Mouse (Mus musculus): ENCODE measurements at regions not wholly inside any gene's neighbourhood (a gene's known extent, or its start where the extent isn't known, plus 50 kb on each side); places are given as distances from the start of the nearest gene placed in this dataset.

DNA sequence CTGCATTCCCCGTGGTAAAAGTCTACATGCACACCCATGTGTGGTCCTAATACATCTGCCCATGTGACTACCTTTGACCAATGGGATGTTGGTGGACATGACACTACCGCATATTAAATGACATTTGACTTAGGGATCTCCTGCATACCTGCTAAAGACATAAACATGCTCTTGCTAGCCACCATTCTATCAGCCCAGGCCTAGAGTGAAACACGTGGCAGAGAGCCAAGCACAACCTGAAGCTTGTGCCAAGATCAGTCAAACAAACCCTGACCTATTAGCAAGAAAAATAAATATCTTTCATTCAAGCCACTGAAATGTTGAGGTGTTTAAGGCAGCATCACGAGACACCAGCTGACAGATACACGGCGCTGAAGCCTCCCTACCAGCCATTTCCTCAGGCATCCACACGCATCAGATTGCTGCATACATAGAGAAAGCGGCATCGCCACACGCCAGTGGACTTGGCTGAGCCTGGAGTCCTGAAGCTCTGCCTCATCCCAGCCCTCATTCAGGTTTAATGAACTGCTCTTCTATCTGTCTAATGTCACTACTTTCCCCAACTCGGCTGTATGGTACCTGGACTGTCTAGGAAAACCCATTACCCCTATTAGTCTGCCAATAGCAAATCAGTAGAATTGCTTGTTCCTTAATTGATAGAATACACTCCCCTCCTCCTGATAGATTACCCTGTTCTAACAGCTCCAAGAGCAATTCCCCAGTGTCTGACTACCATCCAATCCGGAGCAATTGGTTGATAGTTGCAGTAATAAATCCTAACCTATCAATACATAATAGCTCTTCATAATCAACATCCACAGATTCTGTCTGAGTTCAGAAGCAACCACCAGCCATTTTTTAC lies 242.8 kb upstream of the Rsrc1 start:
- in situ Hi-C loops (cut with MboI, MseI) = no loop called here

DNA sequence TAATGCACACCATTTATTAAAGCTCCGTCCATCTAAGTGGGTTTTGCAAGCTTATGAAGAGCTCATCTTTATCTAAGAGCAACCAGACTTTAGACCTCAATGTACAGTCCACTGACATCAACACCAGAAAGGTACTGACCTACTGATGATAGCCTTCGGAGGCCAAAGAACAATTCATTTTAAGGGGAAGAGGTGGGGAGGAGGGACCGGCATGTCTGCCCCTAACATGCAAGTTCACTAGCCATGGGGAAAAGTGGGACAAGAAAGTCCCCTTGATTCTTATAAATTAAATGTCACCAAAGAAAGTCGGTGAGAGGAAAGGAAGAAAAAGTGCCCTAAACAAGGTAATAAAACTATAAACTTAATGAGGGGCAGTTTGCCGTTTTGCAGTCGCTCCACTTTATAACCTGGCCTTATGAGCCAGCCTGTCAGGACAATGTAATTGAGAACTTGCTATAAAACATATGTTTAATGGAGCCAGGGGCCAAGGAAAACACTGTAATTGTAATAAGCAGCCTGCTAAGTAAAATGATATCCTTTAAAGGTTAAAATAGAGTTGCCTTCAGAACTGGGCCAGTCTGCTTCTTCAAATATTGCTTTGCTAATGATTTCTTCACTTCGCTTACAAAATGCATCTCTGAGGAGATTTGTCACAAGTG lies 241.7 kb upstream of the Rsrc1 start:
- in situ Hi-C loops (cut with MboI, MseI) = no loop called here

DNA sequence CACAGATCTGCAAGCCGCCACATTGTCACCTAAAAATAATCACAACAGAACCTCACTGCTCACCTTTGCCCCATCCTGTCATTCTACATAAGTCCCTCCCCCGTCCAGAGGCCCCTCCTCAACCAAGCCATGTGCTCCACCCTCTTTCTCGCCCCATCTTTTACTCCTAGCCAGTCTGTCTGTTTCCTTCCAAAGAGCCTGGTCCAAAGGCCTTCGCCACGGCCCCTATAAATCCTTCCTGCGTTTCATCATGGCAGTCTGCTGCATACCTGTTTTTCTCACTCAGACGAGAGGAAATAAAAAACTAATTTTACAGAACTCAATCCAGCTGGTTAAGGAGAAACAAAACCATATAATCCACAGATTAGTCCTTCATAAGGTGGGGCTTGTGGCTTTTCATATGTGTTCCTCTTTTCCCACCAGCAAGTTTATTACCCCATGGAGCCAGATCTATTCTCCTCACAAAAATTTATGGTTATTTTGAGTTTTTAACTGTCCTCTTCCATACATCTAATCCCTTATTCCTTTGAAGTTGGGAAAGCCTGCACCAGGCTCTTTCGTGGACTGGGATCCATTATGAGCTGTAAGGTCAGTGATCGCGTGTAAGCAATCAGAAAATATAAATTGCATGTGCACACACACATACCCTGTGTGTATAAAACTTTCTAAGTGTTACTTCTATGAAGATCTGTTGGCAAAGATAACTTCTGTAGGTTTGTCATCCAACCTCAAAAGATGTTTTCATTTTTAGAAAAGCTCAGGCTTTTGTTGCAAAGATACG lies 236.9 kb upstream of the Rsrc1 start:
- in situ Hi-C loops (cut with MboI, MseI) = no loop called here

DNA sequence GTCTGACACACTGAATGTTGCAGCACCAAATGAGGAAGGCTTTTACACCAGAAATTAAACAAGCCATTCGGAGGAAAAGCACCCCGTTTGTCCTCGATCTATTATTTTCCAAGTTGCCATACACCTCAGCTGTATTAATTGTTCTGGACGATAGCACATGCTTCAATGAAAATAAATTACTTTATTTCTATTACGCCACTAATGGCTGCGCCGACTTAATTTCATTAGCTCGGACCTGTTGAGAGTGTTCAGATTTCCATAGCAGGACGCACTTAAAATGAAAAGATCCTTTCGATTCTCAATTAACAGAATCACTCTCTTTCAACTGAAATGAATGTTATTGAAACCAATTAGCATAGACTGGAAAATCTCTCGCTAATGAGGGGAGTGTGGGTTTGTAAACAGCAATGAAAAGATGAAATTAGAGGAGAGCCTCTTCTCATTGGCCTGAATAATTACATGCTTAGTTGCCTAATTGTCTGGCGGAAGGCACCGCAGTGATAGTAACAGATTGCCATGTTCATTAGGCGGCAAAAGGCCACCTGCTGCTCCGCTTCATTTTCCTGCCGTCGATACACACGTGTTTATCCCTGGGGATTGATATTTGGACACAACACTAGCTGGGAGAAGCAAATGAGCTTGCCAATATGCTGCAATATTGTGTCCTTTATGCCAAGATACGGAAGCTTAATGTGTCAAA lies 234.7 kb upstream of the Rsrc1 start:
- in situ Hi-C loops (cut with MboI, MseI) = no loop called here

DNA sequence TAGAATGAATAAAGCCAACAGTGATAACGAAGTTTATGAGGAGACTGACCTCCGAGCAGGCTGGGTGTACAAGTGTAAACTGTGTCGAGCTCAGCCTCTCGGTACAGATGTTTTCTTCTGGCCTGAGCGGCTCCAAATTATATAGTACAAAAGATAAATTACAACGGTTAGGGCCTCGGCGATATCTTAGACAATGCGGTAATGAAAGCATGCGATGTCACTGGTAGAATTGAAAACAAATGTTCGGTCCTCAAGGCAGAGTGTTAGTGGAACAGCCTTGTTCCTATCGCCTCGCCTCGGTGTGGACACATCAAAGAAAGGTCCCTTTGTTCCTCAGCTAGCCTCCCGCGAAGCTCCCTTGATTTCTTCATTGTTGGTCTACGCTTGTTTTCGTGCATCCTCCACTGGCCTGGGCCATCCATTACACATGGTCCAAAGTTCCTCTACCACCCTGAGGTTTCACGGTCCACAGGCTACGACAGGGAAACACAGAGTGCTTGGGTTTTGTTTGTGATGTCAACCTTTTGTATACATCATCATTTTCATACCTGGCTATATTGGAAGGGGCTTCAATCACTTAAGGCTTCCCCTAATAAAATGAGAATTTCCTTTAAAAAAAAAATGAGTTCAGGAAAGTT lies 234.0 kb upstream of the Rsrc1 start:
- in situ Hi-C loops (cut with MboI, MseI) = no loop called here

DNA sequence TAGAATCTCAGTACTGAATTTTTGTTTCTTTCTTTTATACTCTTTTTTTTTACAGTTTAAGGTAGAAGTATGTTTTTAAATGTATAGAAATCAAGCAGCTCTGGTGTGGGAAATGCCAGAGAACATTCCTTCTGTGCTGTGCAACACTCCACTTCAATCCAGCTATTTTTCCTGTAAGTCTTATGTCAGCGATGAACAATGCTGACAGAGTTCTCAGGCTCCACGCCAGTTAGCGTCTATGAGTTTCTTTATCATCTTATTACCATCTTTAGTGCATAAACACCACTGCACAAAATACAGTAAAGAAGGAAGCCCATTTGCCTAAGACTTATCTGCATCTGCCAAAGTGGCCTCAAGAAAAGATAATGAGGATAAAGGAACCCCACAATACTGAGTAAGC lies 223.0 kb upstream of the Rsrc1 start:
- in situ Hi-C loops (cut with MboI, MseI) = no loop called here

DNA sequence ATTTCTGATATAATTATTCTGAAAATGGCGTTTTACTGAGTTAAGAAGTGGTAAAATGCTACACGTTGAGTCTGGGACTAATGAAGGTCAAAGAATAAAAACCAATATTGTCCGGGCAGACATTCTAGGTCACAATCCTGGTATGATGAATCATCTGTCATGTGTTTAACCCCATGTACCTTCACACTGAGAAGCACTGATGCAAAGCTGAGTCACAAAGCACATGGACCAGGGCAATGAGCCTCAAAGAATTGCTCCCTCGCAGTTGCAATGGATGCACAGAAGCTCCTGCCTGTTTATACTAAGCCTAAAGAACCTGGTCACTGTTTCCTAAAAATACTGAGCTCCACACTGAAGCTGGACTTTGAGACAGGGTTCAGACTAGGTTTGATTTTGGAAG lies 221.3 kb upstream of the Rsrc1 start:
- in situ Hi-C loops (cut with MboI, MseI) = no loop called here

DNA sequence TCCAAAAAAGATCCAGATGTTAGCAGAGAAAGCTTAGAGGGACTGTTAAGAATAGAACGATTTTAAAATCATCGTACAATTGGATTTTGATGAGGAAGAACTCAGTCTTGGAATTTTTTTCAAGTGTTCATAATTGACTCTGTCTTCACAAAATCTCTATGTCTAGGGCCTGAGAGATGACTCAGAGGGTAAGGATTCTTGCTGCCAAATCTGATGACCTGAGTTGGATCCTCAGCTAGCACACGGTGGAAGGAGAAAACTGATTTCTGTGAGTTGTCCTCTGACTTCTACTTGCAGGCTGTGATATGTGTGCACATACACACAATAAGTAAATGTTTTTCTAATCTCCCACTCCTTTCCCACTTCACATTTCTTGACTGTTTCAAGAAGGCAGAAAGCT lies 218.7 kb upstream of the Rsrc1 start:
- in situ Hi-C loops (cut with MboI, MseI) = no loop called here

DNA sequence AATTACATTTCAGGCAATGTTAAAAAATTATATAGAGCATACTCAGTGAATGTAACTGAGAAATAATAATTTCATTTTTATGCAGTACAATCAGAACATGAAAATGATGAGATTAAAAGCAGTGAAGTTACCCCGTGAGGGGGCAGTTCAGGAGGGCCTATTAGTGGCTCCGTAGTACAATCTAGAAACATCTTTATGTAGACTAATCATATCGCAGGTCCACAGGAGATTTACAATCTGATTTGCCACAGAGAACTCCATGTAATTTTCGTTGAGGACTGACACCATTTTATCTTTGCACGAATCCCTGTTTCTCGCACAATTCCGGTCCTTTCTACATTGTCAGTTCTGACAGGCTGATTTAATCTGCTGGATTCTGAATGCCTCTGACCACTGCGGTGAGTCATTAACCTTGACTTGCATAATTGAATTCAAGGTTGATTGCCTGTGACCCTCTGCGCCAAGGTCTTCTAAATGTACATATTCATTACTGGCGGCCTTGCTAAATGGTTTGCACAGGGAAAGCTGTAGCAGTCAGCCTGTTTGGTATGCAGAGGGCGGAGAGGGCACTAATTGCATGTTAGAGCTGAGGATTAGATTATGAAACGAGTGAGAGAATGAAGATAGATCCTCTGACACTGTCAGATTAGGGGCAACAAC lies 183.7 kb upstream of the Rsrc1 start:
- in situ Hi-C loops (cut with MboI, MseI) = loop anchor here (25.0 kb wide), 1 partner anchor 740 kb away; no protein-coding TSS in a partner anchor

DNA sequence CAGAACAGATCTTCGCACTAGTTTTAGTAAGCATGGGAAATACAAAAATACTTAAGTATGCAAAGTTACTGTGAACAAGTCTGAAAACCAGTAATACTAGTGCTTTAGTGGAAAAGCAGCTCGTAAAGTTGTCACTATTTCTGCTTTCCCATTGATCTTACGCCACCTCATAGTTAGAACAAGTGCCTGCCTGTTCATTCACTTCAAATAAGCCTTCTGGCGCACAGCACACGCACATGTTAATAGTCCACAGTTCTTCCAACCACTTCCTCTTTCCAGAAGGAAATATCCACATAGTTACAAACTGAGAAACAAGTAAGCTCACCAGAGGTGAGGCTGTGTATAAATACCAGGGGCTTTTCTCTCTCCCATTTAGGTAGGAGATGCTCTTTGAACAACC lies 182.9 kb upstream of the Rsrc1 start:
- in situ Hi-C loops (cut with MboI, MseI) = loop anchor here (25.0 kb wide), 1 partner anchor 739 kb away; no protein-coding TSS in a partner anchor

DNA sequence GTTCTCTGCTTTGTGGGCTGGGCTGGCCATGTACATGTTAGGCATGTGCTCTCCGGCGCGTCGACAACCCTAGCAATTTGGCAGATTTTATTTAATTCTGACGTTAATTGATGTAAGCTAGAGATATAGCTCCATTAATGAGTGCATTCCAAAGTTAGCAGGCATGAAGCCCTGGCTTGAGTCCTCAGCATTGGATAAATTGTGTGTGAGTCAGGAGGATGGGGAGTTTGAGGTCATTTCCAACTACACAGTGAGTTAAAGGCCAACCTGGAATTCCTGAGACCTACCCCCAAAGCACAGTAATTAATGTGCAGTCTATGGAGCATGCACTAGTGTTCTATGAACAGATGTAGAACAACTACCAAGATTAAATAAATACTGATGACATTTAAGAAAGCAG lies 178.7 kb upstream of the Rsrc1 start:
- in situ Hi-C loops (cut with MboI, MseI) = no loop called here

DNA sequence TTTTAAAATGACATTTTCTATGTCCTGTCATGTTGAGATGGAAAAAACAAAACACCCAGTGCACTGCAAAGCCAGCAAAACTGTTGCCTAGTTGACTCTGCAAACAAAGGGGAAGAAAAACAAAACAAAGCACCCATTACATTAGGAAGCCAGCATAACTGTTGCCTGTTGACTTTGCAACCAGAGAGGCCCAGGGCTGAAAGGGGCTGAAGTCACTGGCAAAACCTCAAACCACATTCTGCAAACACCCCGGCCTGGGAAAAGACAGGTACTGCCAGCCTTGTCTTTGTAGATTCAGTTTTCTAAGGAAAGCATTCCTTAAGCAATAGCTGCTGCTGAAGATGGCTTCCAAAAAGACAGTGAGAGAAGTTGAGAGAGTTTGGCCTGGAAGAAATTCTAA lies 175.0 kb upstream of the Rsrc1 start:
- in situ Hi-C loops (cut with MboI, MseI) = no loop called here

DNA sequence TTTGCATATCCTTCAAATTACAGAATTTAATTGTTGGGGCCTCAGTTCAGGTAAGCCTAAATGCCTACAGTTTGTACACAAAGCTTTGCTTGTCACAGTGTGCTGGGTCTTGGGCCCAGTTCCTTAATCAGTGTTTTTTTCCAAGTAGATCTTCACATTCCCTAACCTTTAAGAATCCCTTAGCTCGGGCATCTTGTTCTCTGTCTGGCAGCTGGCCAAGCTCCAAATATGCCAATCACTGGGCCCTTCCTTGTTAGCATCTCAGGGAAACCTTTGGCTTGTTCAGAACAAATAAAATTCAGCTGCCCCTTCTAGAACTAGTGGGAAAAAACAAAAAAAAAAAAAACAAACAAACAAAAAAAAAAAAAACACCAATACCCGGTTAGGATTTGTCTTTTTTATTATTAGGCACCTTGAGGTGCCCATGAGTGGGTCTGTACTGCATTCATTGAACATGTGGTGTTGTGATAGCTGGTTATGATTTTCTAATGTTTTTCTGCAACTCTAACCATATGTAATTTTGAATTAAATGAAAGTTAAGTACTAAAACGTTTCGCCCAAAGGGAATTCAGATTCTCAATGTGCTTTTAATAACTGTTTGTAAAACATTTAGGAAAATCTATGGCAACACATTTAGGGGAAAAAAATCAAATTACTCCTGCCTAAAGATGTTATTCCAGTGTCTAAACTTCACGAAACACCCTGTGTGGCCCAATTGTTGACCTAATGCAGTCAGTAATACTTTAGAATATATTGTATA lies 168.3 kb upstream of the Rsrc1 start:
- in situ Hi-C loops (cut with MboI, MseI) = loop anchor here (10.0 kb wide), 1 partner anchor 1518 kb away; no protein-coding TSS in a partner anchor

DNA sequence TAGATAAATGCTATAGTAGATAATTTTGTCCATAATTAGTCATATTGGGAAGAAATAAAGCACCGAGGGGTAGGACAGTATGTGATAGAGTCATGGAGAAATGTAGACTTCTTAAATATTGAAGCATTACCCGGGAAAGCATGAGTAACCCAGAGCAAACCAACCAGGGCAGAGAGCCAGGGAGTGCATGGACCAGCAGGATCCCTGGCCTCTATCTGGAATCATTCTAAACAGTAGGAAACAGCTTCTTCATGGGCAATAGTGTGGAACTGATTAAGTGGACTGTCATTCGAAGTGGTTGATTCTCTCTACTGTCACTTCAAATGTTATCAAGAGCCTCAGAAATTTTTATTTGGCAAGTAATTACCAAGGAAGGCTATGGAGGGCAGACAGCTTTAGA lies 155.4 kb upstream of the Rsrc1 start:
- in situ Hi-C loops (cut with MboI, MseI) = no loop called here

All from T-helper 1 cell (primary cell).